Mouse (Mus musculus): ENCODE measurements around the gene Chaf1b.

Chaf1b gene

DNA sequence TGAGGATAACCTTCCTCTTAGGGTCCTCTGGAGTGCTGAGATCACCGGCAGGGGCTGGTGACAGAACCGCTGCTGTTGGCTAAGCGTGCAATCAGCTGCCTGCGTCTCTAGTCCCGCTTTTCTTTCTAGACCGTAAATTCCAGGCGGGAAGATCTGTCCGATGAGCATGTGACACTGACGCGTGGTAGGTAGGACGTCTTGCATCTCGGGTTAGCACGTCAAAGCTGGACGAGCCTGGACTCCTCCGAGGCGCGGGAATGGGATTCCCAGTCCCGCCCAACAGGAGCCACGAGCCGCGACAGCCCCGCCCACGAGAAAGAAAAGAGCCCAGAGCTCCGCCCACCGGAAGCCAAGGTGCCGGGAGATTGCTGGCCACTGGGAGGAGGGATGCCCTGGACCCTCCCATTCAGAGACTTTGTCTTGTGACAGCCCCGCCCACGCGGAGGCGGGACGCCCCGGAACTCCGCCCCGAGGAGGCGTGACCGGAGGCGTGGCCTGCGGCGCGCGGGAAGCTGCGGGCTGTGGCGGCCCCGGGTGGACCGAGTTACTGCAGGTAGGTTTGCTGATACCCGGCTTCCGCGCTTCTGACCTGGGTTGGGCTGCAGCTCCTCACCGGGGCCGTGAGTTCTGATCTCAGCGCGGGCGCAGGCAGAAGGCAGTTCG lies at the start of gene Chaf1b:
Gene Chaf1b (plus strand): TSS at position 479 of the 663 bp plus-strand sequence.
- peak; percentile 97 to 98 for DNase-seq (ENCODE audit: low spot score in 2 of 2)

DNA sequence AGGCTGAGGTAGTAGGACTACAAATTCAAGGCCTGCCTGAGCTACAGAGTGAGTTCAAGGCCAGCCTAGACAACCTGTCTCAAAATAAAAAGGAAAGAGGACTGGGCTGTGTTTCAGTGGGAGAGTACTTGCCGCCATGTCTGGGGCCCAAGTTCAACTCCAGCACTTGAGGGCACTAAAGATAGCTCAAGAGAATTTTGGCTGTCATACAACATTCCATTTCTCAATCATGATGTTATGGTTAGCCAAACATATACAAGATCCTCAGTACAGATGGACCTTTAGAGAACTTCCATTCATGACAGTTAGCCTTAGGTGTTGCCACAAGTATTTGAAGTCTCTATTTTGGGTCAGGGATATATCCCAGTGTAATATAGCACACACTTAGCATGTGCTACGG lies 49.6 kb upstream of the Chaf1b start:
- no peak for DNase-seq (ENCODE audit: low spot score in 2 of 2)

DNA sequence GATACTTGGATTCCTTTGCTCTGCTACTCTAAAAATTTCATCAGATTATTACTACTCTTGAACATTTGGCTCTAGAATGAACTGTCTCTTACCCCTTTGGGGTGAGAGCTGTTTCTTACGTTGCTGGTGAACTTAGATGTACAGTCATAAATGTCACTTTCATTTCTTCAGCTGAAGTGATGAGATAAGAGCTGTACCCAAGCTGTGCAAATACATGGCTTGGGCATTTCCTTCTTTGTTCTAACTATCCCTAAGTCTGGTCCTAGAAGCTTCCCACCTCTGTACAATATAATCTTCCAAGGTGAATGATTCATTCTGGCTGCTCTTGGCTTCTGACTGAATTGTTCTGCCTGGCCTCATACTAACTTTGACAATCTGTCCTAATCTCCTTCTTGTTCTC lies 44.7 kb upstream of the Chaf1b start:
- DNase-seq (ENCODE audit: low spot score in 2 of 2) = no peak

DNA sequence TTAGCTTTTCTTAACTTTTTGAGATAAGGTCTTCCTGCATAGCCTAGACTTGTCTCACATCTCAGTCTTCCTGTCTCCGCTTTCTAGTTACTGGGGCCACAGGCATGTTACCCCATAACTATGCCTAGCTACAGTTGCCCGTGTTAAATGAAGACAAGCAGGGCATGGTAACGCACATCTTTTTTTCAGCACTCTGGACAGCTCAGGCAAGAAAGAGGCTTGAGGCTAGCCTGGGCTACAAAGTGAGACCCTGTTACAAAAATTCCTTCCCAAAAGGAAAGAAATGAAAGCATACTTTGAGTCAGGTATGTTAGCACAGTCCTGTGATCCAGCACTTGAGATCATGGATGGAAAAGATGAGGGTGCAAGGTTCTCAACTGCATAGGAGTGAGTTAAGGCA lies 33.2 kb upstream of the Chaf1b start:
- DNase-seq (ENCODE audit: low spot score in 2 of 2) = no peak

DNA sequence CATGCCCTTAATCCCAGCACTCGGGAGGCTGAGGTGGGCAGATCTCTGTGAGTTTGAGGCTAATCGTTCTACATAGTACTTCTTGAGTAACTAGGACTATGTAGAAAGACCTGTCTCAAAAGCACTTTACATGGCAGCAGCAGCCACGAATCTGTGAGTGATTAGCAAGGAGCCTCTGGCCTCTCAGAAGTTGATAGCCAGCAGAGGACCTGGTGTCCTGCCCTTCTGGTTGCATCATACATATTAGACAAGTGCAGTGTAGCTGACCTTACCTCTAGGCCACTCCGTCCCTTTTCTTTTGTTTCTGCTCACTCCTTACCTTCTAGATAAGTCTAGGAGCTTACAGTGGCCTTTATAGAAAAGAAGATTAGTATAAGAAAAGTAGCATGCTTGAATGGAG lies 23.7 kb upstream of the Chaf1b start:
- no peak for DNase-seq (ENCODE audit: low spot score in 2 of 2)

DNA sequence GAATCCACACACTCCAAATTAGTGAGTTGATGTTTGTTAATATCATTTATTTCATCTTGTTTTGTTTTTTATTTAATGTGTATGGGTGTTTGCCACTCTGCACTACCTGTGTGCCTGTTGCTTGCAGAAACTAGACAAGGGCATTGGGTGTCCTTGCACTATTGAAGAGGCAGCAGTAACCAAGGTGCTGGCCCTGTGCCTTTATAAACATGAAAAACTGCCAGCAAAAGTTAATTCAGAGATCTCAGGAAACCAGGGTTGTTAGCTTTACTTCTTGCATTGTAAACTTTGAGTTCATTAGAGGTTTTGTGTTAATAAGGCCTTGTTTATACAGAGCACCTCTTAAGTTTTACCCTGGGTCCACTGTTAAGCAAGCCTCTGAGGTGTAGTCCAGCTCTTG lies 23.0 kb upstream of the Chaf1b start:
- no peak for DNase-seq (ENCODE audit: low spot score in 2 of 2)

DNA sequence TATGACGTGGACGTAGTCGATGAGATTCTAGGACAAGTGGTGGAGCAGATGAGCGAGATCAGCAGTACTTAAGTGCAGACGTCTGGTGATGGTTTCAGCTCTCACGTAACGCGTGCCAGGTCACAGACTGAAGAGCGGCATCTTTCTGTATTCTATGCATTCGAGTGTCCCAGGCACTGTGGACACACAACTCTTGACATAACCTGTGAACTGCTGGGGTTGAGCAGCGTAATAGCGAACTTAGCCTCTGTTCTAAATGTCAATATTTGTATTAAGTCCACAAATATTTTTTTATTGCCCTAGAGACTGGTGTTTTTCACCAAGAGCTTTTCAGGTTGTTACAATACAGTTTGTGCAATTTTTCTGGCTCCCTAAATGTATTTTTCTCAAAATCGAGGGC lies 8.9 kb upstream of the Chaf1b start:
- no peak for DNase-seq (ENCODE audit: low spot score in 2 of 2)

DNA sequence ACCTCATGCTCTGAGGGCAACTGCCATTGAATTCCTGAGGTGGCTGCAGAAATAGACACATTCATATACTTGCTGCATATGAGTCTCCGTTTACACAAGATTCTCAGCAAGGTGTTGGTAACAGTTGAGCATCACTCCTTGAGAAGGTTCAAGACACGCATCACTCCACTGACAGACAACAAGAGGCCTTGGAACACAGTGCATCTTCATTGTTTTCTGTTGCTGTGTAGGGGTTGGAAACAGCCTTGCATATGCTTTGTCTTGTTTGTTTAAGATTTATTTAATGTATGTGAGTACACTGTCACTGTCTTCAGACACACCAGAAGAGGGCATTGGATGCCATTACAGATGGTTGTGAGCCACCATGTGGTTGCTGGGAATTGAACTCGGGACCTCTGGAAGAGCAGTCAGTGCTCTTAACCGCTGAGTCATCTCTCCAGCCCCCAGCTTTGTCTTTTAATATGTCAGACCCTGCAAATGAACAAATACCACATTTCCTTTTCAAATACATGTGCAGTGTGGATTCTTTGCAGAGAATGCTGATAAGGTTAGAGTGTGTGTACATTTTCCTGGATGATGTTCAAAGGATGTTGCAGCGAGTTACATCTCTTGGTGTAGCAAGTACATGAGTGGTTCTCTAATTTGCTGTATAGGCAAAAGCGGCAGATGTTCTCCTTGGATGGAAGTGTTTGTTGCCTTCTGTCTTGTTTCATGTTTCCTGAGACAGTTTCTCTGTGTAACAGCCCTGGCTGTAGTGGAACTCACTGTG lies 5.9 kb upstream of the Chaf1b start:
- no peak for DNase-seq (ENCODE audit: low spot score in 2 of 2)

DNA sequence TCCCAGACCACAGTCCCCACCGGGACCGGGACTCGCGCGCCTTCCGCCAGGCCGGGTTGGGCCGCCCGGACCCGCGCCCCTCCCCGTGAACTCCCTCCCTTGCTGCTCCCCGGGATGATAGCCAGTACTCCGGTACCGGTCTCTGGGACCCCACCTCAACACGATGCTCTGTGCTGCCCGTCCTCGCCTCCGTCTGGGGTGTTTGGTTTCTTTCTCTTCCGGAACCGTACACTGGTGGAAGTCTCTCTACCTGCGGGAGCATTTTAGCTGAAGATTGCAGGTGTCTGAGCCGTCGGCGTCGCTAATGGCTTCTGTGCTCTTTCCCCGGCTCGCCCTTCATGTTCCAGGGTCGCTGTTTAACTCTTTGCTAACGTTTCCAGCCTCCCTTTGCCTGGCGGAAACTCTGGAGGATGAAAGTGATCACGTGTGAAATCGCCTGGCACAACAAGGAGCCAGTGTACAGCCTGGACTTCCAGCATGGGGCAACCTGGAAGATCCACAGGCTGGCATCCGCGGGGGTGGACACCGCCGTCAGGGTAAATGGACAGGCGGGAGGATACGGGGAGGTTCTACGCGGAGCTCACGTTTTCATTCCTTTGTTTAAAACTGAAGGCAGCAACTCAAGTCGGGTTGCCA lies 503 bp downstream of the Chaf1b start:
- no peak for DNase-seq (ENCODE audit: low spot score in 2 of 2)

DNA sequence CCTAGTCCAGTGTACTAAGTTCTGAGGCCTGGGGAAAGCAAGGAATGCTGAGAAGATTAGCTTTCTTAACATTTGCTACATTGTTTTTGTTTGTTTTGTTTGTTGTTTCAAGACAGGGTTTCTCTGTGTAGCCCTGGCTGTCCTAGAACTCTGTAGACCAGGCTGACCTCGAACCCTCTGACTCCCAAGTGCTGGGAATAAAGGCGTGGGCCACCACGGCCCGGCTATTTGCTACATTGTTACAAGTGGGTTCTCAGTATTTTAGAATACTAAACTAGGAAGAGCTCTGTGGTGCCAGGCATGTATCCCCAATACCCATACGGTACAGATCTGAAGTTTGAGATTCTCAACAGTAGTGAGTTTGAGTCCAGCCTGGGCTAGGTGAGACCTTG lies 1.0 kb downstream of the Chaf1b start:
- DNase-seq (ENCODE audit: low spot score in 2 of 2) = no peak

DNA sequence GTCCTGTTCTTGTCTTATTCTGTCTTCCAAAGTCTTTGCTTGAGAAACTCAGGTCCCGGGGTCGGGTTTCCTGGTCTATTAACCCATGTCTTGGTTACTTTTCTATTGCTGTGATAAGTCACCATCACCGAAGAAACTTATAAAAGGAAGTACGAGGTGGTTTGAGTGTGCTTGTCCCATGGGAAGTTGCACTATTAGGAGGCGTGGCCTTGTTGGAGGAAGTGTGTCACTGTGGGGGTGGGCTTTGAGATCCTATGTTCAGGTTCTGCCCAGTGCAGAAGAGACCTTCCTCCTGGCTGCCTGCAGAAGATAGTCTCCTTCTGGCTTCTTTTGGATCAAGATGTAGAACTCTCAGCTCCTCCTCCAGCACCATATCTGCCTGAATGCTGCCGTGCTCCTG lies 4.8 kb downstream of the Chaf1b start:
- DNase-seq (ENCODE audit: low spot score in 2 of 2) = no peak

DNA sequence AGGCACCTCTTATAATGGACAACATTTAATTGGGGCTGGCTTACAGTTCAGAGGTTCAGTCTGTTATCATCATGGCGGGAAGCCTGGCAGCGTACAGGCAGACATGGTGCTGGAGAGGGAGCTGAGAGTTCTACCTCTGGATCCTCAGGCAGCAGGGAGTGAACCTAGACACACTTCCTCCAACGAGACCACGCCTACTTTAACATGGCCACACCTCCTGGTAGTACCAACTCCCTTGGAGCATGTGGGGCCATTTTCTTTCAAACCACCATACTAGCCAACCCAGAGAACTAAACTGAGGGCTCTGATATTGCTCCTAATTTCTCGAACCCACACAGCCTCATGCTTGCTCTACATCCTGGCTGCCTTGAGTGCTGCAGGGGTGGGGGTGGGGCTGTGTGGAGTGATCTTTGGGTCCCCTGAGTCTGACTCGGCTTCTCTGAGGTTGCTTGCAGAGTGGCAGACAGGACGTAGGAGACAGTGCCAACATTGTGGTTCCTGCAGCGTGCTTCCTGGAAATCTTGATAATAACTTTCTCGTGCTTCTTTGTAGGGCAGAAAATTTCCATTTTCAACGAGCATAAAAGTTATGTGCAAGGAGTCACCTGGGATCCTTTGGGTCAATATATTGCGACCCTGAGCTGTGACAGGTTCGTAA lies 7.4 kb downstream of the Chaf1b start:
- no peak for DNase-seq (ENCODE audit: low spot score in 2 of 2)

DNA sequence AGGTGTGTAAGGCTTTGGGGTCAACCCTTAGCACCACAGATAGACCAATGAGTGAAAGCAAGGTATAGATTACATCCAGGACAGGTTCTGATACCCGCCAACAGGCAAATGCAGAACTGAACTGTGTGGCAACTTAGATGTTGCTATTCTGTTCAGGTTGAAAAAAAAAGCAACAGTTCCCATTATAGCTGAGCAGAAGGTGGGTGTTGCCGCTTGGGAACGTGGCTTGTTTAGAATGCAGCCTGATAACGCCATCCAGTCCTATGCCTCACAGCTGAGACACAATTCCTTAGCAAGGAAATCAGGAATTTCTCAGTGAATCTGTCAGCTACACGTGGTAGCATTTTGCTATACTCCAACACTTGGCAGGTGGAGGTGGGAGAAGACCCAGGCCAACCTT lies 9.6 kb downstream of the Chaf1b start:
- DNase-seq (ENCODE audit: low spot score in 2 of 2) = no peak

DNA sequence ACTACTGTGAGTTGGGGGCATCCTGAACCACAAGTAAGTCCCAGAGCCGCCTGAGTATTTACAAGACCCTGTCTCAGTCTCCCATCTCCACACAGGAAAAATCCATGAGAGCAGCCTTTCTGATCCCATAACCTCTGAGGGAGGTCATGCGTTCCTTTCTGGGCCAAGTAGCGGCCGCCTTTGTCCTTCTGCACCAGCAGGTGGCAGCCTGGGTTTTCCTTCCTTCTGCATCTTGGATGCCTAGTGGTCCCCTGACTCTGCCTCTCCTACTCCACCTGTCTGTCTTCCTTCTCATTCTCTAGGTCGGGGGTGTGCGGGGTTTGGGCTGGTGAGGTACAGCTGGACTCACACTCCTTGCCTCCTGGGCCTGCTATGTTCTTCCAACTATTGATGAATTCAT lies 19.3 kb downstream of the Chaf1b start:
- DNase-seq (ENCODE audit: low spot score in 2 of 2) = no peak

DNA sequence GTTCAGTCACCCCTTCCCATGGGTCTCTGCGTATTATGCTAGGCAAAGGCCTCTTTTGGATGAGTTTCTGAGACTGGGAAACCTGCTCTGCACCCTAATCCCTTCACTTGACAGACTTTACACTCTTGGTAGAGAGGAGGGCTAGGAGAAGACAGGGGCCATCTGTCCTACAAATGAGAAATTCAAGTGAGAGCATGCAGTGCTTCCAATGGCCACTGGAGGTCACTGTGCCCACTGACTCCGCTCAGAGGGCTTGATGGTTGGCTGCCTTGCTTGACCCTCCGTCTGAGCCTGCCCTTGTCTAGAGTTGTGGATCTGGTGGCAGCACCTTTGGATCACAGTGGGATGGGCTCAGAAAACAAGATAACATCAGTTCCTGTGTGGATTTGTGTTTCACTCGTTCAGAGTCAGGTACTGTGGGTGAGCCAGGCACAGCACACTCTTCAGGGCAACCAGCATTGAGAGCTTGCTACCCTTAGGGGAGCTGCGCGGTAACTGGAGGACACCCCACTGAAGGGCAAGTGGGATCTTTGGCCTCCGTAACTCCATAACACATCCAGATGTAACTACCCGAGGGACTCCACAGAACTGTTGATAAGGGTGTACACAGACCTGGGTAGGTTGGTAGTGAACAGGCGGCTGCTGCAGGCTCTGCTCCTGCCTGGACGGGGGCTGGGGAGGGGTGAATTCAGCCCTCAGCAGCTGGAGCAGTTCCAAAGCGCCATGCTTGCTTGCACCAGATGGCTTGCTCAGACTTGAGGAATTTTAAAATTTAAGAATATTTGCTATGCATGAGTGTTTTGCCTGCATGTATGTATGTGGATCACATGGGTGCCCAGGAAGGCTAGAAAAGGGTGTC lies 22.7 kb downstream of the Chaf1b start:
- DNase-seq (ENCODE audit: low spot score in 2 of 2) = peak; percentile 31 to 51

DNA sequence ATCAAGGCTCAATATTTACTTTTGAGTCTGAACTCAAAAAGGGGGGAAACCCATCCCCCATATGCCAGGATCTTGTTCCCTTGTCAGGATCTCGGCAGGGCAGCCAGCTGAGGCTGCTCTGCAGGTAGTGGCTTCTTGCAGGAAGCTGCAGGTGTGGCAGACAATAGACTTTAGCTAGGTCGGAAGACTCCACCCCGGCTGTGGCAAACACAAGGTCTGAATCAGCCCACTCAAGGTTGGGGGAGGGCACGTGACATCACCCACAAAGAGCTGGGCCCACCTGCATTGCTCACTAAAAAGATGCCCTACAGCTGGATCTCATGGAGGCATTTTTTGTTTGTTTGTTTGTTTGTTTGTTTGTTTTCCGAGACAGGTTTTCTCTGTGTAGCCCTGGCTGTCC lies 24.1 kb downstream of the Chaf1b start:
- DNase-seq (ENCODE audit: low spot score in 2 of 2) = no peak

DNA sequence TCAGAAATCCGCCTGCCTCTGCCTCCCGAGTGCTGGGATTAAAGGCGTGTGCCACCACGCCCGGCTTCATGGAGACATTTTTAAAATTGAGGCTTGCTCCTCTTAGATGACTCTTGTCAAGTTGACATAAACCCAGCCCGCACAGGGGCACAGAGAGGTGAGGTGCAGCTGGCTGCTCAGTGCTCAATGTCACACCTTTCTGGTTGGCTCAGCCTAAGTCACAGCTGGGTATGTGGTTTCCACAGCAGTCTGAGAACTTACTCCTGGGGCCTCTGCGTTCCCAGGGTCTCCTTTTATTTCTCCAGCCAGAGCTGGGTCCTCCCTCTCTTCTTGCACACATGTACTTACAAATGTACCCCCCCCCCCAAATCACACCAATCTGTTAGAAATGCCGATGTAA lies 24.5 kb downstream of the Chaf1b start:
- no peak for DNase-seq (ENCODE audit: low spot score in 2 of 2)

DNA sequence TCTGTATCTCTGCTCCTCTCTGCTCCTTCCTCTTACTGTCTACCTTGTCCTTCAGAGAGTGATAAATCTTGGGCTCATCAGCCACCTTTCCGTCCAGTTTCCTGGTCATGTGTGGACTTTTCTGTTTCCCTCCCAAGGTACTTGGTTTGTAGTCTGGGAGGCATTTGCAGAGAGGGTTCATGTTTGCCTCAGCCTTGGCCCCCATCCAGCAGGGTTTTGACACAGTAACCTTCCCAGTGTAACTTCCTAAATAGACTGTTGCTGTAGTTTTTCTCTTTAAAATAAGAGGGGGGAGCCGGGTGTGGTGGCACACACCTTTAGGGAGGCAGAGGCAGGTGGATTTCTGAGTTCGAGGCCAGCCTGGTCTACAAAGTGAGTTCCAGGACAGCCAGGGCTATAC lies 26.2 kb downstream of the Chaf1b start:
- no peak for DNase-seq (ENCODE audit: low spot score in 2 of 2)

DNA sequence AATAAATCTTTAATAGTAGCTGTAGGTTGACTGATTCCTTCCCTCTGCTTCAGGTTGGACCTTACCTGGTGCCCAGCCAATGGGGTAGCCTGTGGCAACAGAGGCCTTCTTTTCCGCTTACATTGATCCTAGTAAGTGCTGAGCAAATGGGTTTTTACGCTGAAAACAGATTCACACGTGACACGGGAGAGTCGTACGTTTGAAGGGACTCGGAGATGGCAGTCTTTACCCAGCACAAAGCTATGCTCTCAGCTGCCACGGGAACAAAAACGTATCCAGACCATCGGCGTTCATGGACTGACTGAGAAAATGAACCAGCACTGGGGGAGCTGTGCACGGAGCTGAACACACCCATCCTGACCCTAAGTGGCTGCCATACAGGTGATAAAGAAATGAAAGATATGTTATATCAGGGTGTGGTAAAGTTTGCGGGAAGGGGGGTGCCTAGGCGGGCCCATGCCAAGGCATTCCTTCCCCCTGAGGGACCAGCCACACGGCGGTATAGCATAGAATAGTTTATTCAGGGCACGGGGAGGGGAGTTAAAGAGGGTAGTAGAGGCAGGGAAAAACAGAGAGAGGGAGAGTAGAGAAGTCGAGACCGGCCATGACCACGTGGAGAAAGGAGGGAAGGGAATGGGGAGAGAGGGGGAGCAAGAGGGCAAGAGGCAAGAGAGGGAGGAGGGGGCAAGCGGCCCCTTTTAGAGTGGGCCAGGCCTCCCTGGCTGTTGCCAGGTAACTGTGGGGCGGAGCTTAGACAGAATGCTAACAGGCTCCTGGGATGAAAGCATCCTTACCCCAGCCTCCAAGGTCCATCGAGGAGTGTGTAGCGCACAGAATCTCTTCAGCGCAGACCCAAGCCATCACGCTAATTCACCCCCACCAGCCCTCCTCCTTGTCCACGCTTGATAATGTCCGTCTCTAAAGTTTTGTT lies 27.3 kb downstream of the Chaf1b start:
- DNase-seq (ENCODE audit: low spot score in 2 of 2) = no peak

DNA sequence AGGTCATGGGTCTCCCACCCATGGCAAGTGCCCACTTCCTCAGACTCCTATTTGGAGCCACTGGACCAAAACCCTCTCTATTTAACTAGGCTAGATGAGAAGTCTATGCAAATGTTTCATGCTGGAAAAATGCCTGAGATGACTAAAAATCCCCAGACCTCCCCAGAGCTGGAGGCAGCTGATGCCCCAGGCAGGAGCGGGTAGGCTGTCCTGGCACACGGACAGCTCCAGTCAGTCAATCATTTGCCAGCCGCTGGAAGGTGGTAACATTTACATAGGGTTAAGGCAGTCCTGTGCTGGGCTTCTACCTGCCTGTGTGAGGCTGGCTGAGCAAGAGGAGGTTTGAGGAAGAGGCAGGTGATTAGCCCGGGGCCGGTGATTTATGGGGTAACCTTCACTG lies 28.5 kb downstream of the Chaf1b start:
- DNase-seq (ENCODE audit: low spot score in 2 of 2) = no peak

DNA sequence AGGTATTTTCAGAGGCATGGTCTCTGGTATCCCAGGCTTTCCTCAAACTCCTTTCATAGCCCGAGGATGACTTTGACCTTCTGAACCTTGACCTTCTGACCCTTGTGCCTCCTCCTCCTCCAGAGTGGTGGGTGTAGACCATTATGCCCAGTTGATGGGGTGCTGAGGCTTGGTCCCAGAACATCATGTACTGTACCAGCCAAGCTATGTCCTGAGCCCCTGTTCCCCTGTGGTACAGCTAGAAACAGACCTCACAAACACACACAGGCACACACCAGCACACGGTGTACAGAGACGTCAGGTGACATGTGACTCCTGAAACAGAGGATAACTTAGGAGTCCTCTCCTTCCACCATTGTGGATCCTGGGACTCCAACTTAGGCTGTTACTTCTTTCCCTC lies 29.1 kb downstream of the Chaf1b start:
- DNase-seq (ENCODE audit: low spot score in 2 of 2) = no peak

All from natural killer cell, adult 2 months (primary cell).